Mouse (Mus musculus): Measurements from ENCODE around the gene Panx1. TPM values are rescaled to one million over a fixed set of nuclear protein-coding genes. Genes with fewer than 3 reads are reported as not detected.

Panx1 gene
- total RNA-seq, 2 experiments from 2014 or later = 18.6 to 43.0 TPM

GRCm38 (mm10) chr9:14982683-14983082 lies 62.6 kb downstream of the Panx1 start:
- intact Hi-C loops (cut with DNase I; ENCODE audit: low total_unique reads) = no loop called here
- no peak for DNase-seq

GRCm38 (mm10) chr9:14981539-14982155 lies 63.6 kb downstream of the Panx1 start:
- intact Hi-C loops (cut with DNase I; ENCODE audit: low total_unique reads) = no loop called here
- DNase-seq = no peak

GRCm38 (mm10) chr9:14974251-14975232 lies 70.7 kb downstream of the Panx1 start:
- DNase-seq = no peak
- intact Hi-C loops (cut with DNase I; ENCODE audit: low total_unique reads) = no loop called here

GRCm38 (mm10) chr9:14973762-14974161 lies 71.5 kb downstream of the Panx1 start:
- intact Hi-C loops (cut with DNase I; ENCODE audit: low total_unique reads) = no loop called here
- DNase-seq = no peak

GRCm38 (mm10) chr9:14970805-14971525 lies 74.3 kb downstream of the Panx1 start:
- intact Hi-C loops (cut with DNase I; ENCODE audit: low total_unique reads) = no loop called here

GRCm38 (mm10) chr9:14970211-14970610 lies 75.1 kb downstream of the Panx1 start:
- DNase-seq = no peak
- intact Hi-C loops (cut with DNase I; ENCODE audit: low total_unique reads) = no loop called here

More at GRCm38 (mm10) chr9:14970805-14971525, 74.3 kb downstream of the Panx1 start:
- DNase-seq = no peak

GRCm38 (mm10) chr9:14967598-14967997 lies 77.7 kb downstream of the Panx1 start:
- no peak for DNase-seq
- intact Hi-C loops (cut with DNase I; ENCODE audit: low total_unique reads) = no loop called here

GRCm38 (mm10) chr9:14966787-14967186 lies 78.5 kb downstream of the Panx1 start:
- intact Hi-C loops (cut with DNase I; ENCODE audit: low total_unique reads) = no loop called here
- no peak for DNase-seq

- intact Hi-C loops (cut with DNase I; ENCODE audit: low total_unique reads) = no loop called here
- DNase-seq = no peak
Measured at GRCm38 (mm10) chr9:14965368-14965767, 79.9 kb downstream of the Panx1 start.

GRCm38 (mm10) chr9:14962769-14963168 lies 82.5 kb downstream of the Panx1 start:
- intact Hi-C loops (cut with DNase I; ENCODE audit: low total_unique reads) = no loop called here
- DNase-seq = no peak

GRCm38 (mm10) chr9:14954659-14955058 lies 90.6 kb downstream of the Panx1 start:
- no peak for DNase-seq
- intact Hi-C loops (cut with DNase I; ENCODE audit: low total_unique reads) = no loop called here

Other genes with a start within 250 kb of the Panx1 start
- not detected for gene Gpr83, start 185.3 kb downstream of the Panx1 start, total RNA-seq (2021)
- not detected for gene Izumo1r, start 141.5 kb downstream of the Panx1 start, total RNA-seq (2021)
- gene Hephl1, start 66.6 kb upstream of the Panx1 start, total RNA-seq (2021) = under 1 TPM; 0.51 to 0.70 TPM
- gene Vstm5, start 193.6 kb upstream of the Panx1 start, total RNA-seq (2021) = under 1 TPM; 0.14 to 0.27 TPM
- 10 to 100 TPM; 11.0 to 12.2 TPM for gene Med17, start 234.5 kb upstream of the Panx1 start, total RNA-seq (2021)